Mouse (Mus musculus): ENCODE measurements around the gene Nt5dc3.

DNA sequence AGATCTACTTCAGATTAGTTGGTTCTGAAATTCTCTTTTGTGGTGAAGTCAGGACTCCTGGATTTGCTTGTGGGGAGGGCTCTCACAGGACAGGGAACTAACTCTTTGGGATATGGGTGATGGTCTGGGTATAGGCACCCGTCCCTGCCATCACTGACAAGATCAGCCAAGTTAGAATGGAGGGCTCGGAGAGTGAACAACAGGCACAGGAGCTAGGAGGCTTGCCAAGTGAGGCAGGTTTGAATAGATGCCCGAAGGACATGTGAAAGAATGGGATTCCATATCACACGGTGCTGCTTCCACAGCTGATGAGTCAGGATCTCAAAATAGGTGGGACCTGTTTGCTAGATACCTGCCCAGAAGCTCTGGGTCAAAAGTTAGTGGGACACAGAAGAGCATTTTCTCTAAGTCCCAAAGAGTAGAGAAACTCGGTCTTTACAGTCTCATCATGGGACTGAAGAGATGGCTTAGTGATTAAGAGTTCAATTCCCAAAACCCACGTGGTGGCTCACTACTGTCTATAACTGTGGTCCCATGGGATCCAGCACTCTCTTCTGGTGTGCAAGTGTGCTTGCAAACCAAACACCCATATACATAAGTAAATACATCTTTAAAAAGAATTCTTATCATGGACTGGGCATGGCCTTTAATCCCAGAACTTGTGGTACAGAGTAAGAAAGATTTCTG lies 22.8 kb upstream of the Nt5dc3 start:
- TF ChIP-seq POLR2A (IDR thresholded peaks at IDR 0.05; ENCODE audit: control insufficient read depth, low read depth, low read length) (no peak), CTCF (IDR thresholded peaks at IDR 0.05; ENCODE audit: control insufficient read depth, insufficient read depth, insufficient replicate concordance, low read depth, low read length) (no peak)
